Mouse (Mus musculus): ENCODE results near the gene Rwdd3.

The Rwdd3 gene

GRCm38 (mm10) chr3:121159566-121159965 is 11.9 kb downstream of the Rwdd3 start:
- DNase-seq = no peak

GRCm38 (mm10) chr3:121158901-121159351 is 12.6 kb downstream of the Rwdd3 start:
- DNase-seq = no peak

DNA sequence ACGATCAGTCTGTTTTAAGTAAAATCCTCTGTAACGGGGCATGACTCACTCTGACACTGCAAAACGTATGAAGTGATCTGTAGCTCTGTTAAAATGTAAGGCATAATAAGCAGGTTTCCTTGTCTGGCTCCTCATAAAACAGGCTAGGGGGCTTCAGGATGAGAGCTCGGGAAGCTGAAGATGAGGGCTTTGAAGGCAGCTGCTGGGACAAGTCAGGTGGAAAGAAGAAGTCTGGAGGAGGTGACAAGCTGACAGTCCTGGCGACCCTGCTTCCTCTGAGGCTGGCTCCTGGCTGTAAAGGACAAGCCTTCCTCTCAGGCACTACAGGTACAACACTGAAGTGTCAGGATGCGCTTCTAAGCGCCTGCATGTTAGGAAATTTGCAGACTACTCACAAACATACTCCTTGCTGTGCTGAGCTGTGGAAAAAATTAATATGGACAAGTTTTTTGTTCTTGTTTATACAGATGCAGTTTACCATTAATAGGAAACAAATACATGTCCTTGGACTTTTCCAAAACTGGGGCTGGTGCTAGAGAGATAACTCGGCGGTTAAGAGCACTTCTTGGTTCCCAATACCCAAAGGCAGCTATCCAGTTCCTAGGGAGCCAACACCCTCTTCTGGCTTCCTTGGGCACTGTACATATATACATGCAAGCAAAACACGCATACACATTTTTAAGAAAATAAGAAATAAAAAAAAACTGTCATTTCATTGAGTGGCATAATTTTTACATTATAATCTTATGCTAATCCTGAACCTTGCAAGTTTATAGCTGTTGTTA is 13.8 kb downstream of the Rwdd3 start:
- no peak for DNase-seq

DNA sequence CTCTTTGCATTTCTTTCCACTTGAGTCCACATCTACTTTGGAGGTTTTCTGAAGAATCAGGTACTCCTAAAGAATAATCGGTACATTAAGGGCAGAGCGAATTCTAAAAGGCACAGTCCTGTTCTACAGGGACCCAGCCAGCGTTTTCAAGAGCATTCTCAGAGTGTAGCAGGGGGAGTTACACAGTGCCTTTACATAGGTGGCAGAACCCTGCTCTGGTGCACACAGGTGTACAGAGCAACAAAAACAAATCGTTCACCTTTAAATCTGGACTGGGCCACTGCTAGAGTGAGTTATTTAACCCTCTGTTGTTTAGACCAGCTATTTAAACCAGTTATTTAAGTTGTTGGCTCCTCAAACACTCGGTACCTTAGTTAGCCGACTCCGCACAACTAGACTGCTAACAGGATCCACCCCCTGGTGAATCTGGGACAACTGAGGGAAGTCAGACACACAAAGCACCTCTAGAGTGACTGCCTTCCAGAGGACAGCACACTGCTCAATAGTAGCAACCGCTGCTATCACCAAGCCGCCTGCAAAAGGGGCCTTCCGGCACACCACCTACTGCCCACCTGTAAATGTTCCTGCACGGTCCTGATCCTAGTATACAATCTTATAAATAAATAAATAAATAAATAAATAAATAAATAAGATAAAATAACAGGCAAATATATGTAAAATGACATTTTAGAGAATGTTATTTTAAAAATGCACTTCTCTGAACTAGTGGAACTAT is 14.9 kb downstream of the Rwdd3 start:
- DNase-seq = no peak

DNA sequence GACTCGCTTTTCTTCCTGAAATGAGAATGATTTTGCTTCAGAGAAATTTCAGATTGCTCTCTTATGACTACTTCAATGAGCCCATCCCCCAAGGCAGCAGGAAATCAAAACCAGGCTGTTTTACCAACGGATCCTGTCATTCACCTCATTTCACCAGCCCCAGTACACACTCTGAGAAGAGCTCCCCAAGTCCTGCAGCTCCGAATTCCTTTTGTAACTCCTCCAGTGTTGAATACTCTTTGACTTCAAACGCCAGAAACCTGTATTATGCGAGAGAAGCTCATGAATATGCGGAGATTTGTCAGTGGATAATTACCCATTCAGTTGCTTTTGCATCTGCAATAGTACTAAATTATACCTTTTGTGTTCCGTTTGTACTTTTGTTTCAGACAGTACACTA is 15.5 kb downstream of the Rwdd3 start:
- DNase-seq = no peak

DNA sequence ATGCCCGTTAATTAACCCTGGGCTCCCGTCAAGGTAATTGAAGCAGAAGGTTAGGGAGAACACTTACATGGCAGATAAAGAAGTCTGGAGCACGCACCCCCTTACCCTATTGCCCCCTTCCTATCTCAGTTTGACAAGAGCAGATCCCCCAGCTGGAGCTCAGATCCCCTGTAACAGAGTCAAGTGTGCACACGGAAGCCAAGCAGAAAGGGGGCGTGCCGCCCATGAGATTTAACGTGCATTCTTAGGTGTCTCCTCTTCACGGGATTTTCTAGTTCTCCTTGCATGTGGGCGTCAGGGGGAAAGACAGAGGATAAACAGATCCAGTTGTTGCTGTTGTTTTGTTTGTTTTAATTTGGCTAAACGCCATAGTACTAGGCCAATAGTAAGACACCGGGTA is 37.6 kb downstream of the Rwdd3 start:
- DNase-seq = no peak

- DNase-seq = no peak
Measured at GRCm38 (mm10) chr3:121133039-121133438, 38.5 kb downstream of the Rwdd3 start.

DNA sequence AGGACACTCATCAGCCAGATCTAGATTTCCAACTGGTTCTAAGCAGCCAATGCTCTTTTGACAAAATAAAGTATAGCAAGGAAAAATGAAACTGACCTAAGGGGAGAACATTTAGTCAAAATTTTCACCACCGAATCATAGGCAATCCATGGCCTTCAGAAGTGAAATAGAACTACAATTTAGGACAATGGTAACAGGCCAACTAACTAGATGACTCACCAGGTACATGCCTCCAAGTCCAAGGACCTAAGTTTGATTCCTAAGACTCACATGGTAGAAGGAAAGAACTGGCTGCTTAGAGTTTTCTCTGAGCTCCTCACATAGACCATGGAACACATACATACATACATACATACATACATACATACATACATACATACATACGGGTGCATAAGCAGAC is 44.3 kb downstream of the Rwdd3 start:
- DNase-seq = no peak

DNA sequence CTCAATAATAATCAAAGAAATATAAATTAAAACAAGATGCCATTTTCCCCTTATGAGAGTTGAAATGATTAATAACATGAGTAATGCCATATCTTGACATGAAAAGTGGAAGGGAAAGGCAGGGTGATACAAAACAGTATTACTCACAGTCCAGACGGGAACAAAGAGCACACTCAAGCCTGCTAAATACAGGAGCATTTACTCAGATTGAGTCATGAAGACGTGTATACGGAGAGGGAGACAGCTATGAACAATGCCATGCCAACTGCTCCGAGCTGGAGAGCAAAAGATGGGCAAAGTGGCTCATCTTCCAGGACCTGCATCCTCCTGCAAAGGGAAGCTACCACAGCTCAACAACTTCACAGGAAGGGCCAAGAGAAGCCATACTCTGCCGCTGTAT is 45.0 kb downstream of the Rwdd3 start:
- DNase-seq = no peak

DNA sequence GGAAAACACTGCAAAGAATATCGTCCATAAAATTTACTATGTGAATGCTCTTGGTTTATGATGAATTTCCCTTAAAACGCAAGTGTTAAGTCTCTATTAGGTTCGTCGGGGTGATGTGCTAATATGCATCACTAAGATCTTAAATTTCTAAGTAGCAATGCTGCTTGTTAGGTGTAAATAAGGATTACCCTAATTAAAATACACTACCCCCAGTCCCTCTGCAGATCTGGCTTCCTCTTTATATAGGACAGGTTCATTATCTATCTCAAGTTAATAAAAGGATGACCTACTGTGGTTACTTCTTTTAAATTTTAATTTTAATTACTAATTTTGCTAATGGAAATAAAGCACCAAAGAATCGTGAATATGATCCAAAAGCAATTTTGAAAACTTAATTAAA is 50.4 kb downstream of the Rwdd3 start:
- DNase-seq = no peak

DNA sequence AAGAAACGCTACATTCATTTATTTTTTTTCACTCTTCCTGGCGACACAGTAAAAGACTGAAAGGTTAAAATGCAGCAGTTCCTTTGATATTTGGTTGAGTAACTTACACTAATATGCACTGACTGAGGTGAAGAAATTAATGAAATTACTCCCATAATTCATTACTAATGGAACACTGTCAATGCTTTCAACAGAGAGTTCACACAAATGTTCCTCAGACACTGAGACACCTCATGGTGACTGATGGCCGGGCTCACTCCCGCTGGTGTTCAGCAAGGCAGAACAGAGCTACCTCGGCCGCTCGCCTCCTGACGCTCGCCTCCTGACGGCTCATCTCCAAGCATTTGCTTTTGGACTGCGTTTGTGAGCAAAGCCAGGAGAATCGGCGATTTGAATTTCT is 54.9 kb downstream of the Rwdd3 start:
- DNase-seq = peak in 1 of 2 experiments; percentile 4

DNA sequence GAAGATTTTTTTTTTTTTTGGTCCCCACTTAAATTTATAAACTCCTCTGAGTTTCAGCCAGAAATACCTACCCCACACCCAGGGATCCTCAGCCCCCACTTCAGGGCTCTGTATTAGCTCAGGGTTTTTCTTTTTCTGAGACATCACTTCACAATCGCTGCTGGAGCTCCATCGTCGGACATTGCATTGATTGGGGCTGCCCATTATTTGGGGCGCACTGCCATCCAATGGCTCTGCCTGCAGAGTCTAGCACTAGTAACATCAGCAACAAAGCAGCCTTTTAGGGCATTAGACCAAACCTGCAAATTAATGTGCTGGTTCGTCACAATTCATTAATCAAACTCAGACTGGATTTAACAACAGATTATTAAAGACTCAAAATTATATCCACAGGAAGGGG is 55.4 kb downstream of the Rwdd3 start:
- DNase-seq = no peak

GRCm38 (mm10) chr3:121111068-121111467 is 60.4 kb downstream of the Rwdd3 start:
- DNase-seq = no peak

DNA sequence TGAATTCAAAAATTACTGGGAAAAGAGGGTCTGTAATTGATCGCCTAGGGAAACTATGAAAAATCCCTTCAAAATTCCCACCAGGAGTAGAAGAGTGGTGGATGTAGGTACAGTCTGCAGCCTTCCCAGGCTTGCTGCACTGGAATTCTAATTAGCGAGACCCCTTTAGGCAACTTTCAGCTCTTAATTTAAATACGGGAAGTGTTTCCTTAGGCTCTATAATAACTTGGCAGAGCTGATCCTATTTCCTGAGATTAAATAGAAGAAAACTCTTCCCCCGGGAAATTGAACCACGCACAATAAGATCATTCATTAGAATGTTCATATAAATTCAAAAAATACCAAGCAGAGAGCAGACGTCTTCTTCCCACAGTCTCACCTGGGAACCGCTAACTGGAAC is 61.1 kb downstream of the Rwdd3 start:
- DNase-seq = no peak

DNA sequence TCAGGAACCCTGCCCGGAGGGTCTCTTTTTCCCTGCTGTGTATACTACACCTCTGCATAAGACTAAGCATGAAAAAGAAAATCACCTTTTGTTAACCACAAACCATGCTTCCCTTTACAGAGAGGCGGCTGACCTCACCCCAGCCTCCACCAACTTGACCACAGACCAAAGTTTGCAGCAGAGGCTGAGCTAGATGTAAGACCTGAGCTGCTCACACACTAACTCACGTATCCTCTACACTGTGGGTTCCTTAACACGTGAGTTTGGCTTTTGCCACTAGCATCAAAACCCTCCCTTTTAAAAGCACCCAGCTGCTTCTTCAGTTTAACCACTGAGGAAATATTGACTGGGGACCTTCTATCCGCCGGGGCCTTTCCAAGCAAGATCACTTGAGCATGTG is 64.0 kb downstream of the Rwdd3 start:
- DNase-seq = no peak

GRCm38 (mm10) chr3:121105408-121105708 is 66.1 kb downstream of the Rwdd3 start:
- no peak for DNase-seq

Measured in kidney, postnatal 25 days (tissue).